Mouse (Mus musculus) adrenal gland (tissue): ENCODE measurements around the gene Dhx16.

Experiments
- intact Hi-C: fragments of 180-260 bp; cut with DNase I; formaldehyde crosslinking; loops from one replicate; pipeline ENCODE4 v1.15.1; 2025

Dhx16 gene

DNA sequence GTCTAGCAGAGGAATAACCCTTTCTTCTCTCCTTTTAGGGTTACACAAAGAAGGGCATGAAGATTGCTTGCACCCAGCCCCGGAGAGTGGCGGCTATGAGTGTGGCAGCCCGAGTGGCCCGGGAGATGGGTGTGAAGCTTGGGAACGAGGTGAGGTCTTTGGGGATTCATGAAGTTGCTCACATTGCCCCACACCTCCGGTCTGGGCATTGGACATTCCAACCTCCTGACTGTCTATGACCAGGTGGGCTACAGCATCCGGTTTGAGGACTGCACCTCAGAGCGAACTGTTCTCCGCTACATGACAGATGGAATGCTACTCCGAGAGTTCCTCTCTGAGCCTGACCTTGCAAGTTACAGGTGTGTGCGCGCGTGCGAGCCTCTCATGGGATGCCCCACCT lies 4.2 kb downstream of the Dhx16 start:
- intact Hi-C loops: no loop called here

DNA sequence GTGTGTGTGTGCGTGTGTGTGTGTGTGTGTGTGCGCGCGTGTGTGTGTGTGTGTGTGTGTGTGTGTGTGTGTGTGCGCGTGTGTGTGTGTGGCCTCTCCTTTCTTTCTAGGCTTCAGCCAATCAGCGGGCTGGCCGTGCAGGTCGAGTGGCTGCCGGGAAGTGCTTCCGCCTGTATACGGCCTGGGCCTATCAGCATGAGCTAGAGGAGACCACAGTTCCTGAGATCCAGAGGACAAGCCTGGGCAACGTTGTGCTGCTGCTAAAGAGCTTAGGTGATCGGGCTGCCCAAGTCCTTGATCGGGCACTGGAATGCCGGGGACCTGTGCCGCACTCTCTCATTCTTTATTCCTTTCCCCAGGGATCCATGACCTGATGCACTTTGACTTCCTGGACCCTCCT lies 8.1 kb downstream of the Dhx16 start:
- intact Hi-C loops: no loop called here

DNA sequence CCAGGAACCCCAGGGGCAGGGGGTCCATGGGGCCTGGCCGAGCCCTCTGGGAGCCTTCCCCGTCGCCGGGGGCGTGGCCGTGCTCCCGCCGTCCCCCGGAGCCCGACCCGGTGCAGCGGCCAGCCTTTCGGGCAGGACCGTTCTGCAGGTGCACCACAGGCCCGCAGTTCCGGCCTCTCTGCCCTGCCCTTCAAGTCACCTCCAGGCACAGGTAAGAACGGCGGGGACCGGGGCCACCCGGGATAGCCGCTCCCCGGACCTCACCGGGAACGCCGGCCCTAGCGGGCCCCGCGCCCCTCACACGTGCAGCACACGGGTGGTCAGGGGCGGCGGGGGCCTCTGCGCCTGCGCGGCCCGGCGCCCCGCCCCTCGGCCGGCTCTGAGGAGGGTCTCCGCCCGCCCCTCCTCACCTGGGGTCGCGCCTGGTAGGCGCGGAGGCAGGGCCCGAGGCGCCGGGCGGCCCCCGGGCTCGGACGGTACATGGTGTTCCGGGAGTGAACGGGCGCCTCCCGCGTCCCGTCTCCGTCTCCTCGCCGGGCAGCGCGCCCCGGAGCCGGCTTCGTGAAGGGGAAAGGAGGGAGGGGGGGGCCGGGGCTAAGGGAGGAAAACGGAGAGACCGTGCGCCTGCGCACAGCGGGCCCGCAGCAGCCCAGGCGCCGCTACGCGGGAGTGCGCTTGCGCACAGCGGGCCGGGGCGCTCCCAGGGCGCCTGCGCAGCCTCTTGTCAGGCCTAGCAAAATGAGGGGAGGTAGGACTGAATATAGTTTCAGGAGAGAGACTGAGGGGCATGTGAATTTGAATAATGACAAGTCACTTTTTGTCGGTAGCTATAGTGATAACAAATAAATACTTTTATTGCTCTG lies 17.4 kb downstream of the Dhx16 start, which contains the start of gene 2310061I04Rik:
Gene 2310061I04Rik (minus strand): TSS at position 651 of the 863 bp plus-strand sequence.
- intact Hi-C loops: no loop called here

DNA sequence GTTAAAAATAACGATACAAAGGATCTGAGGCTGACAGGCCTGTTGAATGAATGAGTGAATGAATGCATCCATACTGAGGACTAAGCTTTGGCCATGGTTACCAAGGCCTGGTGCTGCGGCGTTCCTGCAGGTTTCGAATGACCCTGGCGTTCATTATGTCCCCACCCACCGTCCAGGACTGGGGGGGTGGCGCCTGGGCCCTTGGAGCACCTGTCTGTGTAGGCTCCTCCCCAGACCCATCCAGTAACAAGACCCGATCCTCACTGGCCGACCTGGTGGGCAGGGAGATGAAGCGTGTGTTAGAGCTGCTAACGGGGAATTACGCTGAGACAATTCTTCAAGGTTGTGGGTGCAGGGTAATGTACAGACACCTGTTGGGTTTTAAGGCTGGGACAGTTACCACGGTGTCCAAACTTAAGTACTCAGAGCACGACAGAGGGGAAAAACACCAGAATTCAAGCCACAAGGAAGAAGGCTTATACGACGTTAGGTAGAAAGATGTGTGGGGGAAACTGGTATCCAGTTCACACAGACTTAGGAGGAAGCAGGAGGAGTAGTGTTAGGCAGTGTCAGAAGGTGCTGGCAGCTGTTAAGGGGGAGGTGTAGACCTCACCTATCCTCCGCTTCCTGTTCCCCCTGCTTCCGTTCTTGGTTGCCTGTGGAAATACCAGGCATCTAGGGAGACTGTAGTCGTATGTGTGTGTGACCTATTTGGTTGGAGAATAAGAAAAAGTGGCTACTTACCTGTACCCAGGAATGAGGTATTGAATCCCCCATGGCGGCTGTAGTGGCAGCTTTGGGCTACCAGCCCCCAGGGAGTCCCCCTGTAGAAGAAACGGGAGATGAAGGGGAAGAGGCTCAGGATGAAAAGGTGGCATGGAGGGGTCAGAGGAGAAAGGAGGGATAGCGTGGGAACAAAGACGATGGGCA lies 18.3 kb downstream of the Dhx16 start:
- intact Hi-C loops: no loop called here

DNA sequence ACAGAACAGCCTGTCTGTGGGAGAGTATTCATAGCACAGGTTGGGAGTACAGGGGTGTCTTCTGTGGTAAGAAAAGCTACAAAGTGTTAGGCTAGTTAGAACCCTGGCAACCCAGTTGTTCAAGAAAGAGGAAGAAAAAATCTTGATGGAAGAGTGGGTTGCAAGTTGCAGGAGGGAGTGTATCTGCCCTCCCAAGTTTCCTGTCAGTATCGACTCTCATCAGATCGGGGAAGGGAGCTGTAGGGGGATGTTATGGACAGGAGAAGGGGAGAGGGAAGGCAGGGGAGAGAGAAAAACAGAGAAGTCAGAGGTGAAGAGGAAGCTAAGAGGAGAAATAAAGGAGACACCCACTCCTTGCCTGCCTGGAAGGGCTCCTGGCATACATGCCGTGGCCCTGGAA lies 21.0 kb downstream of the Dhx16 start:
- intact Hi-C loops: no loop called here

DNA sequence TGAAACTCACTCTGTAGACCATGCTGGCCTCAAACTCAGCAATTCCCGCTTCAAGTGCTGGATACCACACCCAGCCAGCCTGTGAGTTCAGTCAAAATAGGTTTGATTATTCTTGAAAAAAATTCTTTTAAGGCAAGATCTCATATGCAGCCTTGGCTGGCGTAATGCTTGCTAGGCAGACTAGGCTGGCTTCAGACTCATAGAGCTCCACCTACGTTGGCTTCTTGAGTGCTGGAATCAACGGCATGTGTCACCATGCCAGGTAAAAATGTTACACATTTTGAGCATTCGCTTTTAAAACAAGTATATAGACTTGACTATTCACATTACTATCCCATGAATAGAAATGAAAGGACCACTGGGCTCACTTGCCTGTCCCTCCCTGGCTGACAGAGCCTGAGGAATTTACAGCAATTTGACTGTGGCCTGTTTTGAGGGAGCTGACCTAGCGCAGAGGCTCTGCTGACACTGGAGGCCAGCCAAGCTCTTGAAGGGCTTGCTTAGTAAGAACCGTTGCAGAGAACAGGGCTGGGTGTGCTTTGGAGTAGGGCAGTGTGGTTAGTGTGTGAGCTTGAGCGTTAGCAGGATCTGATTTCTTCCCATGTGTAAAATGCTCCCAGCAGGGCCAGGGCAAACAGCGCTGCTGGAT lies 23.8 kb downstream of the Dhx16 start:
- intact Hi-C loops: no loop called here

DNA sequence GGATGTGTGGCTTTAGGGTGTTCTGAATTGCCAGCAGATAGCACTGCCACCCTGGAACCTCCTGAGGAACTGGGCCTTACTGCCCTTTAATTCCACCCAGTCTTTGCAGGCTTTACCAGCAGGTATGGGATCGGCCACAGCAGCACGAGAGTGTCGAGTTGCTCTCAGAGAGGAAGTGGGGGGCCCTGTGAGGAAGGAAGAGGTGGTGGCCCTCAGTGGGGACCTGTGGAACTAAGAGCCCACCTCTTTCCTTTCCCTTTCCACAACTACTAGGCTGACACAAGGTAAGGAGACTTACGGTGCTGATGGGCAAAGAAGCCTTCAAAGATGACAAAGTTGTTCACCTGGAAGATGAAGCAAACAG lies 24.4 kb downstream of the Dhx16 start:
- intact Hi-C loops: no loop called here

DNA sequence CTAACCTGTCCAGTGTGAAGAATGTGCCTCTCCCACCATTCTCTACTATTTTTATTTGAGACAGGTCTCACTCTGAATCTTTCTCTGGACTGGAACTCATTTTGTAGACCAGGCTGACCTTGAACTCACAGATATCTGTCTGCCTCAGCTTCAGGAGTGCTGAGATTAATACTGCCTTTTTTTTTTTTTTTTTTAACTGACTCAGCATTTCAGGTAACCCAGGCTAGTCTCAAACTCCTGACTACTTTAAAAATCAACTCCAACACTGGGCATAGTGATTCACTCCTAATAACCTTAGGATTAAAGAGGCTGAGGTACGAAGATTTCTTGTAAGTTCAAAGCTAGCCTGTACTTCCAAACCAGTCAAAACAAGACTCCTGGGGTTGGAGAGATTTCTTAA lies 26.0 kb downstream of the Dhx16 start:
- intact Hi-C loops: loop anchor here (5.0 kb wide), 1 partner anchor 33 kb away; no protein-coding TSS in a partner anchor

DNA sequence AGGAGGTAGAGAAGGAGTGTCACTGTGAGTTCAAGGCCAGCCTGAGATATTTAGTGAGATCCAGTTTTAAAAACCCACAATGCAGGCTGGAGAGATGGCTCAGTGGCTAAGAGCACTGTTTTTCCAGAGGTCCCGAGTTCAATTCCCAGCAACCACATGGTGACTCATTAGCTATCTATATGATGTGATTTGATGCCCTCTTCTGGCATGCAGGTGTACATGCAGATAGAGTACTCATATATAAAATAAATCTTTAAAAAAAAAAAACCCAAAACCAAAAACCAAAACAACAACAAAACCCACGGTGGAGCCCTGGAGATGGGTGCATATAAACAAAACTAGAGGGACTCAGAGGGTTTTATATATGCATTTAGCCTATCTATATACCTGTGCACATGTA lies 28.0 kb downstream of the Dhx16 start:
- intact Hi-C loops: loop anchor here (5.0 kb wide), 1 partner anchor 35 kb away; no protein-coding TSS in a partner anchor

DNA sequence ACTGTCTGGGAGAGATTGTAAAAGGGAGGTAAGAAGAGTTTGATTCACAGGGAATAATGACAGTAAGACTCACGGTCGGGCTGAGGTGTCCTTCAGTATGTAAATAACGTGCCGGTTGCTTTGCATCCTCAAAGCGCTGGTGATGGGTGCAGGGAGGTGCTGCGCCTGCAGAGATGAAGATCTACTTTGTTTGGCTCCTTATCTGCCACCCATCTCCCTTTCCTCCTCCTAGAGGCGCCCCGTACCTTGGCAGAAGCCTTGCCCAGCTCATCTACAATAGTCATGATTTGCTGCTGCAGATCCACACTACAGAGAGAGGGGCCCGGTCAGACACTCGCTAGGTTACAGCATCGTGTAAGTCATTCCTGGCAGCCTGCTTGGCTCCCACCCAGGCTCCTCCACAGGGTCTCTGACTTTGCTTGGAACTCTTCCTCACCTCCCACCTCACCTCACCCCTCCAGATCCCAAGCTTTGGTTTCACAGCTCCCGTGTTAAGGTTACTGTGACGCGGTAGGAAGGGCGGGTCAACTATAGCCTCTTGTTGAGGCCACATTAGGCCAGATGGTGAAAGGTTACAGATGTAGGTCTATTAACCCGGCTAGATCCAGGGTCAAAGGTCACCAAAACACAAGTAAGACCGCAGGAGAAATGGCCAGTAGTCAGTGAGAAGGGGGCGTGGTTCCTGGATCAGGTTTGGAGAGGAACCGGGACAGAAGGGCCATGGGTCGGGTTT lies 29.7 kb downstream of the Dhx16 start:
- intact Hi-C loops: loop anchor here (5.0 kb wide), 1 partner anchor 37 kb away; no protein-coding TSS in a partner anchor

DNA sequence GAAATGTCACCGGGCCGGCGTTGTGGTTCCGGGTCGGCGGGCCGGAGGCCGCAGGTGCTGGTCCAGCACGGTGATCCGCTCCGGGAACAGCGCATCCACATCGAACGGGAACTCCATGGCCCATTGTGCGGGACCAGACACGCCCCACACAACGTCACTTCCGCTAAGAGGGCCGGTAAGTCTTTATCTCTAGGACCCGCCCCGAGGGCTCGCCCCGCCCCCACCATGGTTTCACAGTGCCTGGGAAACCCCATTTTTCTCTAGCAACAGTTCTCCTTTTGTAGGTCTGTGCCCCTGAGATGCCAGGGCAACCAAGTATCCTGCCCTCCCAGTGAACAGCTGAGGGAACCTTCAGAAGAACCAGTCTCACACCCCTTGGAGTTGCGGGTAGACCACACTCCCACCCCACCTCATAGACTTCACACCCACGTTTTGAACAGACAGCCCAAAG lies 30.3 kb downstream of the Dhx16 start, which contains the start of gene Atat1:
Gene Atat1 (minus strand): TSS at position 157 of the 451 bp plus-strand sequence.
- intact Hi-C loops: loop anchor here (5.0 kb wide), 2 partner anchors 38 to 78 kb away; no protein-coding TSS in a partner anchor

DNA sequence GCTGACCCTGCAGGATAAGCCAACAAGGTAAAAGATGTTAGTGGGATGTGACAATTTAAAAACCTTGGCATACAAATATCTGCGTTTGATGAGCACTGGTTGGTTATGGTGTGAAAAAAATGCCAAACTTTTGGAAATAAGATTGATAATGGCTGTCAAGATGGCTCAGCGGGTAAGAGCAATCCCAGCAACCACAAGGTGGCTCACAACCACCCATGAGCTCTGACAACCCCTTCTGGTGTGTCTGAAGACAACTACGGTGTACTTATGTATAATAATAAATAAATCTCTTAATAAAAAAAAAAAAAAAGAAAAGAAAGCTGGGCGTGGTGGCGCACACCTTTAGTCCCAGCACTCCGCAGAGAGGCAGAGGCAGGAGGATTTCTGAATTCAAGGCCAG lies 35.4 kb downstream of the Dhx16 start:
- intact Hi-C loops: loop anchor here (5.0 kb wide), 1 partner anchor 83 kb away; no protein-coding TSS in a partner anchor

DNA sequence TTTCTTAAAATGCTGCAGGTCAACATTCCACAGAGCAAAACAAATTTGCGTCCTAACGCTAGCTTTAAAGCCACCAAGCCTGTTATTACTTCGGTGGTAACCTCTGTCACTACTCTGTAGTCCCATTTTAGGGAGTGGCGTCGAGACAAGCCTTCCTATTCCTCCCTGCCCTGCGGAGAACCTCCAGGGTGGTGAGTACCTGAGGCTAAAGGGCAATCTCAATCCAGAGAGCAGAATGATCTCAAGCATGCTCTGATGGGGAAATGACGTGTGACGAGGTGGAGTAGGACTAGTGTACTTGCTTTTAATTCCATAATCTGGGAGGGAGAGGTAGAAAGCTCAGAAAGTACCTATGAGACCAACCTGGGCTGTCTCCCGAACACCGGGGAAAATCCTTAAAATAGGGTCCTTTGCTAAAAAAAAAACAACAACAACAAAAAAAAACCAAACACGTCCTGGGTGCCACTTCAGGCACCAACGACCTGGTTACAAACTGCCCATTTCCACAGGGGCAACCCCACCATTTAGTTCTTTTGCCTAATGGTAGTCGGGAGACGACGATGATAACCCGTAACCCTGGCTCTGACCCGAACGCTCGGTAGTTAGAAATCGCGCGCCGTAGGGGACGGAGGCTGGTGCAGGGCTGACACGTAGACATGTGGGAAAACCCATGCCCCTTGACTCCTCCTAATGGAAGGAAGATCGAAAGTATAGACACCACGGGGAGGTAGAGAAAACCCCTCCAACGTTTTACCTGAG lies 36.1 kb downstream of the Dhx16 start:
- intact Hi-C loops: no loop called here

DNA sequence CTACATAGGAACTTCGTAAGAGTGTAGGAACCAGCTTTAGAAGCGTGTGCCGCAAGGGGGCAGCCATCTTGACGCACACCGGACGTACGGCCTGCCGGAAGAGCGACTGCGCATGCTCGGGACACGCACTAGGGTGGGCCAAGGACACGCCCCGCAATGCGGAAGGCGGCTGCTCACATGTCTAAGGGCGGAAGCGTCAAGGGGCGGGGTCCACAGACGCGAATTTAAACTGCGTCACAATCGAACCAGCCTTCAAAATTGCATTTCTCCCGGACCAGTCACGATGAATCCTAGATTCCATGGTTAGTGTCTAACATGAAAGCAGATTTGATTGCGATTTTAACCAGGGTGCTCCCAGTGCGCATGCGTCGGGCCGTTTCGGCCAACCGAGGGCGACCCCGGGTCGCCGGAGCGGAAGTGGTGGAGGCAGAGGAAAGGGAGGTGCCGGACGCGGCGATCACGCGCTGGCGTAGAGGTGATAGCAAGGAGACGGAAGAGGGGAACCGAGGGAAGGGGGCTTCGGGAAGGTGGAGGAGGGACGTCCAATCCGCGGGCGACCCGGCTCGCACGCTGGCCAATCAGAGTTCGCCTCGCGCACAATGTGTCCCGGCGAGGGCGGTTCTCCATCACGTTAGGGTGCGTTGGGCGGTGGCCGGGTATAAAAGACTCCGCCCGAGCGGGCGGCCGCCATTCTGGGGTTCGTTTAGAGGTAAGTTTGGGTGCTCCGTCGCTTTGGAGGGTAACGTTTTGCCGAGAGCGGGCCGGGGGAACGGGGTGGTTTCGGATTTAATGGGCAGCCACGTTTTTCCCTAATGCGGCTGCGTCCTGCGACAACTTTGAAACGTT lies 36.9 kb downstream of the Dhx16 start, which contains the start of the genes Mrps18b and Ppp1r10:
Gene Mrps18b (minus strand): TSS at position 93 of the 846 bp plus-strand sequence.
Gene Ppp1r10 (plus strand): TSS at position 138 of the 846 bp plus-strand sequence.
- intact Hi-C loops: no loop called here

DNA sequence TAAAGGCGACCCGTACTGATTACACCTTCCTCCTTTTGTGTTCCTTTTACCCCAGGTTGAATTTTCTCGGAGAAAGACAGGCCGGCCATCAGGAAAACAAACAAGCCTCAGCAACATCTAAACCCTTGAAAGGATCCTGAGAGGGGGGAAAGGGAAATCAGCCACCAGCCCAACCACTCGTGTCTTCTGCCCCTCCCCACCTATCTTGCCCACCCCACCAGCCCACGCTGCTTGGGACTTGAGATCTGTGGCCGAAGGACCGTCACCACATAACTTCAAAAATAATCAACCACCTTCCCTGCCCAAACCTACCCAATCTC lies 37.5 kb downstream of the Dhx16 start:
- intact Hi-C loops: no loop called here

DNA sequence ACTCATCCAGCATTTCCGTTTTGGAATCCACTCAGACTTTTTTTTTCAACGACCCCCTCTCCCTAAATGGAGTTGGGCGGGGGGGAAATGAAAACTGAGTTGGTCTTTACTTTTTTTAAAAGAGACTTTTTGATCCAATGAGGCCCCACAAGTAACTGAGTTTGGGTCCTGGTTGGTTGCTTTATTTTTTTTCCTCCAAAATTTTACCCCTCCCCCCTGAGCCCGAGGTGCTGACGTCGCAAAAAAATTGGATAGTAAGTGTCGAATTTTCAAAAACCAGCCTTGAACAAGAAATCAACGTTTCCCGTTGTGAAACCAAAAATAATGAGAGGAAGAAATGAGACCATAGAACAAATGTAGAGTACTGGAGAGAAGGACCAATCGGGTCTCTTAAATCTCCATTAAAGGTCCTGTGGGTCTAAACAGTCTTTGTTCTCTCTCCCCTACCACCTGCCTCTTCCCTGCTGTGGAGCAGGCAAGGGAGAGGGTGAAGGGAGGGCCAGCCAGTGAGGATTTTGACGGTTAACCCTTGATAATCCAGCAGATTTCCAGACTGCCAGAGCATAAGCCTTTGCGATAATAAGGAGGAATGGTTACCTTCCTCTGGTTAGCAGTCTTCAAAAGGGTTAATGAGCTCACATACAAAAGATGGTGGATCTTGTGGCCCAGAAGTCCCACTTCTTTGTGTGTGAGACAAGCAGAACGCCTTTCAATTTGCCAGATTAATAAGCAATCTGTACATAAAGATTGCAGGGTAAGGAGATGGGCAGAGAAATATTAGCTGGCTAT lies 38.0 kb downstream of the Dhx16 start:
- intact Hi-C loops: no loop called here

DNA sequence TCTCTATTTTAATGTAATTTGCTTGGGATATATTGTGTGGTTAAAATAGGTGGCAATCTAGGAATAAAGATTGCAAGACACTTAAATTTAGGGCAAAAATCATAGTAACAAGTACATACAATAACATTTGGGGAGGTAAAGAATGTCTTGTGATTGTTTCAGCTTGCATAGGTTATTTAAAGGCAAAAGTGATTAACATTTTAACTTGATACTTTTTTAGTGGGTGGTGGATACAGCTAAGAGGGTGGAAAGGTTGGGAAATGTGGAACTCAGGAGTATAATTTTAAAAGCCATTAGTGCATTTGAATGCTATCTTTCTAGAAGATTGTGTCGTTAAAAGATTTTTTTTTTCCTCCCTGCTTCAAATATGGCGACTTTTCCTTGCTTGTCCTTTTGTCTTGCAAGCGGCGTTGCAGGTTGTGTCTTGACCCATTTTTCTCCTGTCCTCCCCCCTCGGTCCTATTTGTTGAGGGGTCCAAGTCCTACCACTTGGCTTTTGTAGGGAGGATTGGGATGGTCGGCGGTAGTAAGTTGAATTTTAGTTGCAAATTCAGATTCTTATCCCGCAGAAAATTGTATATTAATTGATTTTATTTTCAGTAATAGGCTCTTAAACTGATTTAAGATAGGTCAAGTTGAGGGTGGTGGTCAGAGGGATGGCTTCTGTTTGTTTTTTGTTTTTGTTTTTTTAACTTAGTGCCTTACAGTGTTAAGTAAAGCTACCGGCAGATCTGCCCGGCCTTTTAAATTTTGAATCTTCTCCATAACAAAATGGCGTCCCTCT lies 38.8 kb downstream of the Dhx16 start:
- intact Hi-C loops: no loop called here
